Mouse (Mus musculus) spleen, adult 2 months (tissue): ENCODE measurements around the gene Spata31d1a.

Experiments
- CTCF ChIP-seq: fragments of 200-500 bp; IDR thresholded peaks from 2 replicates; pipeline ENCODE4 v1.5.1; 2011; ENCODE audit warnings: mild to moderate bottlenecking, inconsistent platforms; ENCODE audit not compliant: insufficient read depth, insufficient read length, insufficient replicate concordance; ENCODE audit errors: extremely low read depth
- POLR2A ChIP-seq: fragments of 200-500 bp; IDR thresholded peaks from 2 replicates; pipeline ENCODE4 v1.6.1; 2011; ENCODE audit warnings: low read depth, low read length, inconsistent platforms

- no peak for TF ChIP-seq CTCF
- TF ChIP-seq POLR2A = no peak
Observed at GRCm38 (mm10) chr13:59733936-59734335, 23.8 kb upstream of the Spata31d1a start.
